Mouse (Mus musculus) urinary bladder, adult 18-20 months (tissue): Measurements from ENCODE around the gene Wnt2.
A peak's percentile ranks its signal among the peaks of the same experiment; 100 is the strongest.

ENCODE experiments used
- DNase-seq, 2 experiments: peaks; one replicate each; pipeline ENCODE4 v3.0.0; 2022; ENCODE audit warnings: low spot score in 2 of 2, mixed read lengths in 2 of 2

Wnt2 gene

DNA sequence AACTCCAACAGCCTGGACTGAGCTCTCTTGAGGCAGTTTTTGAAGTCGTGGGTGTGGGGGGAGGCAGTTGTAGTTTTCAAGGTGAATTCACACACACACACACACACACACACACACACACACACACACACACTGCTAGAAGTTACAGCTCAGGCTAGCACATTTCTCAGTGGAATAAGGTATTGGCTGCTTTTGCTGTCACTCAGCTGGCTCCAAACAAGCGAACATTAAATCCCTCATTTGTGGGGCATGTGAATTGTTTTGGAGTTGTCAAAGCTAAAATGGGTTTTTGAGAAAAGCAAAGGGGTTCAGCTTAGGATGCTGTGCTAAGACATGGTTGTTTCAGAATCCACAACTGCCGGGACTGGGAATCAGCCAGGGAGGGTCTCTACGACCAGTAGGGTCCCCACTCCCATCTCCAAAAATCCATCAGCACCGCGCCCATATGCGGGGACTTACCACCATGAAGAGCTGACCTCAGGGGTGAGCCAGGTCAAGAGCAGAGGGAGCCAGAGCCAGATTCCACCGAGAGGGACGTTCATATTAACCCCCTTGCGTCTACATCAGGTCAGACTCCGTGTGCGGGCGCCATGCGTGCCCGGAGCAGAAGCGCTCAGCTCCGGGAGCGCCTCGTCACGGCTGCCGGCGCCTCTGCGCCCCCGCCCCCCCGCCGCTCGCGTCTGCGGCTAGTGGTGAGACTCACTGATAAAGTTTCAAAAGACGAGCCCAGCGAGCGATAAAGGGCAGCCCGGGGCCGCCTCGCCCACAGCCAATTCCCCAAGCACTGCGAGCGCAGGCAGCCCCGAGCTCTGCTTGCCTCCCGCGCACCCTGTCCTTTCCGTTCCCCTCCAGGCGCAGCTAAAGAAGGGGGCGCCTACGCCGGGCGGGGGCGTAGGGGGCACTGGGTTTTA is at the start of gene Wnt2:
TSS of gene Wnt2 (minus strand) at position 840 of the 911 bp plus-strand sequence.
- DNase-seq: peak in 1 of 2 experiments; percentile 13

DNA sequence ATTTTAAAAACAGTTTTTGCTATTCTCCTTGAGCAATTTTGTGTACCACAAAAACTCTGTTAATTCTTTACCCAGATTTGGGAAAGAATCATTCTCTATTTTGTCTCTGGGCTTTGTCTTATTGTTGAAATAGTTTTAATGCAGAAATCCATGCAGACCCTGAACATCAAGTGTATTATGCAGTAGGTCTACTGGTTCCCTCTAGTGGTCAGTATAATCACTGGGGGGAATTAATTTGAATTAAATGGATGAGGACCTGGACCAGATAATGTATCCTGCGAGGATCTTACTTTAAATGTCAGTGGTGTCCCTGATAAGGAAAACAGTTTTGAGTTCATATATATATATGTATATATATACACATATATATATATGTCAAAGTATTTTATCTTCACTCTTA is 48.2 kb upstream of the Wnt2 start:
- DNase-seq: no peak

DNA sequence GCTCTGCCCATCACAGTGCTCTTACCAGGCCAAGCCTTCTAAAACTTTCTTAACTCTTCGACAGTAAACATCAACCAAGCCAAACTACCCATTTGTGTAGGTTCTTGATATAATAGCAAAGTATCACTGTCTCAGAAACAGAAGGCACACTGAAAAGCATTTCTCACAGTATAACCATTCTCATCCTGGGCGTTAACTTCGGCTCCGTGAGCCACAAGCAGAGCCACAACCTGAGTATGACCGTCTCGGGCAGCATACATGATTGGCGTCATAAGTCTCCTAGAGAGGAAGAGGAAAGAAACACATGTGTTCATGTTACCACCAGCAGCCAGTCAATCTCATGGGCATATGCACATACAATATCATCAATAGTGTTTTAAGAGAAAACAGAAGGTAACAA is 46.6 kb upstream of the Wnt2 start:
- DNase-seq: no peak

DNA sequence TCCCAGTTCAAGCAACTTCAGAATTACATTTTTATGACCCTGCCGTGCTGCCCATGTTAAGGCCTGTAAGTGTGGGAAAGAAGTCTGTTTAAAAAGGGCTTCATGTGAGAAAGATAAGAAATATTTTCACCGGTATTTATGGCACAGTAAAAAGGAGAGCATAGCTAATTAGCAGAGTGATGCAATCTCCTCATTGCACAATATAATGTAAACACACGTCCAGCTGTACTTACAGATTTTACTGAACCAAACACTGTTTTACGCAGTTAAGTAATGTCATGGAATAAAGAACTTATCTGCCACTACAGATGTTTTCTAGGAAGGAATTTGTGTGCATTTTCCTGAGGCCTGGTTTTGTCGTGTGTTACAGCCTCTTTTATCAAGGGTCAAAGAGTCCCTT is 46.2 kb upstream of the Wnt2 start:
- no peak for DNase-seq

DNA sequence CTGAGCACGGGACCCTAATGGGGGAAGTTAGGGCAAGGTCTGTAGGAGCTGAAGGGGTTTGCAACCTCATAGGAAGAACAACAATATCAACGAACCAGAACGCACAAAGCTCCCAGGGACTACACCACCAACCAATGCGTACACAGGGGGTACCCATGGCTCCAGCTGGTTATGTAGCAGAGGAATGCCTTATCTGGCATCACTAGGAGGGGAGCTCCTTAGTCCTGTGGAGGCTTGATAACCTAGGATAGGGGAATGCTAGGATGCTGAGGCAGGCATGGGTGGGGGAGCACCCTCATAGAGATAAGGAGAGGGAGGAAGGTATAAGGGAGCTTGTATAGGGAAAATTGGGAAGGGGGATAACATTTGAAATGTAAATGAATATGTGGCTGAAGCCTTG is 27.5 kb upstream of the Wnt2 start:
- DNase-seq: no peak

DNA sequence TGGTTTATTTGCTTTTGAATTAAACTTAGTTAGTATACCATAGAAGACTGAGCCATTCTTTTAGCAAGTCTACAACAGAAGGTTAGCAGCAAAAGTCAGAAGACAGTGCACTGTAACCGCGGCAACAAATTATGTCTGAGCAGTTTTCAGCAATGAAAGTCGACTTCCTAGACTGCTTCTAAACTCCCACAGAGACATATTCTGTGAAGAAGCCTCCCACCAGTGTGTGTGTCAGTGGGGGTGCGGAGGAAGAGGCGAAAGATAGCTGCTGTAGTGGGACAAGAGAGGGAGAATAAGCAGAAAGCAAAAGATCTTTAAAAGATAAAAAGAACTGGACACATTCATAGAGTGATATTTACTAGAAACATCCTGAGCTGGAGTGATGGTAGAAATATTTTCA is 21.3 kb upstream of the Wnt2 start:
- DNase-seq: no peak

DNA sequence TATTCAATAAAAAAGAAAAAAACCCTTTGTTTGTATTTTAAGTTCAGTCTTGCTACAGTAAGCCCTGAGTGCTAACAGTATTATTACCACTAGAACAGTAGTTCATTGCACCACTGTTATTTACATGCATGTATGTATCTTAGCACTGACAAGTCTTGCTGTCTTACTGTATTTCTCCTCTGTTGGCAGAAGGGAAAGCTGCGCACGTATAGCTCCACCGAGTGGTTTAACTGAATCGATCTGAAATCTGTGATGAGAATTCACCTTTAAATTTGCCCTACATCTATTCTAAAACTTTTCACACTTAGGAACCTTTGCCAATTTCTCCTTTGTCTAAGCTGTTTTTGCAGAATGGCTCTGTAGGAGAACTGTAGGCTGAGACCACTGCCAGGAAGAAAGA is 13.9 kb upstream of the Wnt2 start:
- DNase-seq: no peak

DNA sequence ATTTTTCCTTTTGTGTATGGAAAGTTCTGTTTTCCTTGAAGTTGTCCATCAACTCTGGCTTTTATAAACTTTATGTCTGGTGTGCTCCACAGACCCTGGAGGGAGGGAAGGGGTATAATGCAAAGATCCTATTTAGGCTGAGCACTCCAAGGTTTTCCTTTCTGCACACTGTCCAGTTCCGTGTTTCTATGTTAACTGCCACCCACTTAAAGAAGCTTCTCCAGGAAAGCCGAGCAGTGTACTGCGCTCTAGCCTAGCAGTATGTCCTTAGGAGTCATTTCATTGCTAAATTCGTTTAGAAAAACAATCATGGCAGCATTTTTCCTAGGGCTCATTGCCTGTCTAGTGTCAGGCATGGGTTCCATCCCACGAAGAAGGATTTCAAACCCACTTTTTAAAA is 12.8 kb upstream of the Wnt2 start:
- no peak for DNase-seq

DNA sequence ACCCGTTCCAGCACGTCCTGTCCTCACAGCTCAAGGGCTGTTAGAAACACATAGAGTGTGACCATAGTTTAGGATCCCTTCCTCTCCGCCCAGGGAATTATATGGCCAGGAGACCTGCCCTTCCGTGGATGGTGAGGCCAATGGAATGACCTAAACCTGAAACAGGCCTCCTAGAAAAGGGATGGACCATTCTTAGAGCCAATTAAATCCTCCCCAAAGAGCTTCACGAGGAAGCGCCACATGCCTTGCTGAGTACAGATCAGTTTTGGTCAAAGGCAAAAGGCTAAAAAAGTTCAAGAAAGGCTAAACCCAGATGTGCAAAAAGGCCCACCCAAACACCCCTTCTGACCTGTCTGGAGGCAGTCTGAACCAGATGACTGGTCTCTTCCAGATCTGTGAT is 1.9 kb upstream of the Wnt2 start:
- no peak for DNase-seq

DNA sequence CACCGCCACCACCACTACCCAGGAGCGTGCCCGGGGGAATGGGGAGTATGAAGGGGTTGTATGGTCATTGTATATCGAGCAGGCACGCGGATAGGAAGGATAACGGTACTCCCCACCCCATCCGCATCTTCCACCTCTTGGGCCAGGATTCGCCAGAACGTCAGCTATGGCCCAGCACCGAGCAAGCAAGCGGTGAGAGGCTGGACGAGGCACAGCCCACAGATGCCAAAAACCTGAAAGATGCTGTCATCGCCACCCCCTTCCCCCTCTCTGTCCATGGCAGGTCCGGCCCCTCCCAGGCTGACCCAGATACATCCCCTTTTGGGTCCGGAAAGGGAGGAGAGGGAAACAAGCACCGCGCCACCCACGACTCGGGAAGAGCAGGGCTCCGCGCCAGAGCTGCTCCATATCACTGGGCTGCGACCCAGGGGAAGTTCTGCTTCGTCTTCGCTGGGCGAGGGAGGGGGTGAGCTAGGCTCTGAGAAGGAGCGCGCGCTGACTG is 1.2 kb upstream of the Wnt2 start:
- peak; percentile 18 to 76 for DNase-seq

DNA sequence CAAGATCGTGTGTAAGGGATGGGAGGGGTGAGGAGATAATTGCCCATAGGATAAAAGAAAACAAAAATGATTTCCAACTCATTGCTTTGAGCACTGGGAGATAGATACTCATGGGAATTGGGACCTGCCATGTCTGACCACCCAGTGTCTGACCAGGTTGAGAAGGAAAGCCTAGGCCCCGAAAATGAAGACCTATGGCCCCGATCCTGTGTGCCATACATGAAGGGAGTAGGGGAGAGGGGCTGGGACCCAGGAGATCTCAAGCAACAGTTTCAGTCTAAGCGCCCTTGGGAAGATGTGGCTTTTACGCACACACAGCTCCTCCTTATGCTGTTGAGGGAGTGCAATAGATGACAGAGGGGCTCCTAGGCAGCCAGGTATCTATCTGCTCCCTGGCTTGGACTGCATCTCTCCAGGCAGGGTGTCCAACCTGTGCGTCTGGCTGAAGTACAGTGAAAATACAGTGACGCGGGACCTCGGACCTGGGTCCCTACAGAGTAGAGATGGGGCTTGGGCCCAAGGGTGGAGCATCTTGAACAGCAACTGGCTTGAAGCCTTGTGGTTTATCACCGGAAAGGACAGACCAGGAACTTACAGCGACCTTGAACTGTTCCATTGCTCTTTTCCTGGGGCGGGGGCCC is 603 bp upstream of the Wnt2 start:
- no peak for DNase-seq

DNA sequence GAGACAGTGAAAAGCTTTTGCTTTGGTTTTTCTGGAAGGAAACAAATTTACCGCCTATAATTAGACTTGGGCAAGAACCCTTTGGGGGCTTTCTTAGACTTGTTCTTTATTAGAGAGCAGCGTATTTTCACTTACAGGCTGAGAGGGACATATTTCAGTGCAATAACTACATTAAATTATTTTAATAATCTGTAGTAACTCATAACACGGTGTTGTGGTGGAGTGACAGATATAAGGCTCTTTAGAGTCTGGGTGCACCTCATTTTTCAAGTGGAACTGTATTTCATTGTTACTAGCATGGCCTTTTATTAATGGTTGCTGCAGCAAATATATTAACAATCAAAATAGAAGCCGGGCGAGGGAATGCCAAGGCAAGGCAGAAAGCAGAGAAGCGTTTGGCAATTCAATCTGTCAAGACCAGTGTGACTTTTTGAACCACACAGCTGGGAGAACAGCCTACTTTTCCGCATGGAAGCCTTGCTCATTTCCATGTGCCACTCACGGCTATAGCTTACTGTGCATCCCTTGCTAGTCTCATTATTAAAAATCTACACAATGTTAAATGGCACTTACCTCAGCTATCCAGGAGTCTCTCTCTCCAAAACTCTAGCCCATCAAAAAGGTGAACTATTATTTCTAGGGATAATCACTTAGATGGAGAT is 6.1 kb downstream of the Wnt2 start:
- DNase-seq: no peak

DNA sequence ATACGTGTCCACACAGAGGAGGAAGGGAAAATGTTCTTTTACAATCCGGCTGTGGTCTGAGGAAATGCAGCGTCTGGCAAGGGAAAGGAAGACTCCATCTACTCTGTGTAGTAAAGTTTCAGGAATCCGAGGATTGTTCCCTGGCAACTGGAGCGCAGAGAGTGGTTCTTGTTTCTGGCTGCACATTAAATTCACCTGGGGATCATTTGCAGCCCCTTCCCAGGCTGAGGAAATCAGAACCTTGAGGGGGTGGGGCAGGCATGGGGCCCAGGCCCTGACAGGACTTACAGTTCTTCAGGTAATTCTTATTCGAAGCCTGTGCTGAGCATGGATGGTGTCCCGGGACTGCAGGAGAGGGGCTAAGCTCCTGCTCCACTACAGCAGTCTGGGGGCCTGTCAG is 17.0 kb downstream of the Wnt2 start:
- no peak for DNase-seq

DNA sequence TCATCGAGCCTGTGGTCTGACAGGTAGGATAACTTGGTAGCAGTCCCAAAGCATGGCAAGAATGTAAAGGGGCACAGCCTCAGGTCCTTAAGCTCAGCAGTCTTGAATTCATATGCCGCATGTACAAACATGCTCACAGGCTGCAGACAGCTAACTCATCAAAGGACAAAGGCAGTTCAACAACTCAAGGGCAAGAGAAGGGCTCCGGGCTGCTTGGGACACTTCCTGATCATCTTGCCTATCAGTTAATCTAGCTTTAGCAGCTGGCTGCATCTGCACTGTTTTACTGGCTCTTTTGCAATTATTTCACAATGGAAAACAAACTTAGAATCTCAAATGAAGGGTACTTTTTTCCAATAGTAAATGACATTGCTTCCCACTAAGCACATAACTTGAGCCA is 23.0 kb downstream of the Wnt2 start:
- no peak for DNase-seq

DNA sequence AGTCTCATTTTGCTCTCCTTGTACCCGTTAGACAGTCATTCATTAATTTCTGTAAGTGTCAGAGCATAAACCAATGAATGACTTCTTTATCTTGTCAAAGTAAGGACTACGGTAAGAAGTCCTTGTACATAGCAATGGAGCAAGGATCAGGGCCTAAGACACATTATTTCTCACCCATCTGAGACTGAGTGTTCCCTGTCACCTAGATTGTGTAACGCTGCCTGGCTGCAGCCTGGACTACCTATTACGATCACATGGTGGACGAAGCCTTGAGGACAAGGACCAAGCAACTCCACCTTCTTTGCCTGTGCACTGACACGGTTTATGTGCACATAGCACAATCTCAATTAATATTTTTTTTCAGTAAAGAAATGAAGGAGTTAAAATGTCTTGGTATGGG is 28.3 kb downstream of the Wnt2 start:
- DNase-seq: no peak

DNA sequence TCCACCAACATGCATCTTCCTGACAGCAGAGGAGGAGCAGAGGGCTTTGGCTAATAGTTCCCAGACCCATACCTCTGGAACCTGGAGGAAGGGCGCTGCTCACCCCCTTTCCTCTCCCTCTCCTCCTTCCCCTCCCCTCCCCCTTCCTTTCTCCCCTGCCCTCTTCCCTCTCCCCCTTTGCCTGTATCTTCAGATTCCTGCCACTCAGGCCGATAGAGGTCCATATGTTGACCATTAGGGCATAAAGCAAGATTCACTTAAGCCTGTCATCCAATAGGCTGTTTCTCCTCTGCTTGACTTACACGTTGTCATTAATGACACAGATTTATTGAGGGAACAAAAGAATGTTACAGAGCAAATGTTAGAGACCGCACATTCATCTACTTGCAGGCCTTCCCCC is 31.9 kb downstream of the Wnt2 start:
- DNase-seq: no peak

DNA sequence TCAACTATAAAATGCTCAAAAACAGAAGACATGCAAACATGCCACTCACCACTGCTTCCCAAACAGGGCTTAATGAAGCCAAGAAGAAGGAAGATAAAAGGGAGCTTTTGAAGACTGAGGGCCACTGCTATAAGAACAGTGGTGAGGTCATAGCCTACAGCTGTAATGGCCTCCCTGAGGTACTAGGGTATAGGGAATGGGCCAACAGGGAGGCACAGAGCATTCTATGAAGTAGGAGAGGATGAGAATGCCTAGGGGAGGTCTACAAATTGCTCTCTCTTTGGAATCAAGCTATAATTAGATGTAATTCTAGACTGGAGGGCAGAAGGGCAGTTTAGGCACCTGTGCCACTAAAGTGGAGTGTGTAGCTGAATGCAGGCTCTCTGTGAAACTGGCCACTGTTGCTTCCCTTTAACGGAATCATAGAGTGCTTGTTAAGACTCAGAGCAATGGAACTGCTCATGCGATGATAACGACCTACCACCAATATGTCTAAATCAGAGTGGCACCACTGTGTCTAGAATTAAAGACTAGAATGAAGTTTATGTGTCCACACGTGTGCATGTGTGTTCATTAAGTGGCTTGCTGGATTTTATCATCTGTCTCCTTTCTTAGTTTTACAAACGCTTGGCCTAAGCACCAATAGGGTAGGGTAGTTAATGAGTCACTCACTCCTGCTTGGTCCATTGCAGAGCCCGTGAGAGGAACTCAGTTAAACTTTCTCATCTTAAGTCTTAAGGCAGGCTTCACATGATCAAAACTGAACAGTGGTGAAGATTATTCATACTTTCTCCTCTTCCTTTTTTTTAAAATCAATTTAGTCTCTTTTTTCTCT is 35.2 kb downstream of the Wnt2 start:
- DNase-seq: no peak

DNA sequence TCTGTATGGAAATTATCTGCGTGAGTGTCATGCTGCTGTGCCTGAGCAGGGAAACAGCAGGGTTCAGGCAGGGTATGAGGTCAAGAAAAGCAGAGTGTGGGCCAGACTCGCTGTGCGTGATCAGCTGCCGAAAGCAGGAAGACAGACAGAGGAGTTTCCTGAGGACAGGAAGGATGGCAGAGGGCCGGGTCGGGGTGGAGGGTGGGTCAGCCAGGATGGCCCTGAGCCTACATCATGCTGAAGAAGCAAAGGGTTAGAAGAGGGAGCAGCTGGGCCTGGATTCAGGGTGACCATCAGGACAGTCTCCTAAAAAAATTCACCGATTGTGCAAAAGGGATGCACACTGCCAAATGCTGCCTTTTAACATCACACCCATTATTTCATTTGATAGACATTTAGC is 38.8 kb downstream of the Wnt2 start:
- no peak for DNase-seq

DNA sequence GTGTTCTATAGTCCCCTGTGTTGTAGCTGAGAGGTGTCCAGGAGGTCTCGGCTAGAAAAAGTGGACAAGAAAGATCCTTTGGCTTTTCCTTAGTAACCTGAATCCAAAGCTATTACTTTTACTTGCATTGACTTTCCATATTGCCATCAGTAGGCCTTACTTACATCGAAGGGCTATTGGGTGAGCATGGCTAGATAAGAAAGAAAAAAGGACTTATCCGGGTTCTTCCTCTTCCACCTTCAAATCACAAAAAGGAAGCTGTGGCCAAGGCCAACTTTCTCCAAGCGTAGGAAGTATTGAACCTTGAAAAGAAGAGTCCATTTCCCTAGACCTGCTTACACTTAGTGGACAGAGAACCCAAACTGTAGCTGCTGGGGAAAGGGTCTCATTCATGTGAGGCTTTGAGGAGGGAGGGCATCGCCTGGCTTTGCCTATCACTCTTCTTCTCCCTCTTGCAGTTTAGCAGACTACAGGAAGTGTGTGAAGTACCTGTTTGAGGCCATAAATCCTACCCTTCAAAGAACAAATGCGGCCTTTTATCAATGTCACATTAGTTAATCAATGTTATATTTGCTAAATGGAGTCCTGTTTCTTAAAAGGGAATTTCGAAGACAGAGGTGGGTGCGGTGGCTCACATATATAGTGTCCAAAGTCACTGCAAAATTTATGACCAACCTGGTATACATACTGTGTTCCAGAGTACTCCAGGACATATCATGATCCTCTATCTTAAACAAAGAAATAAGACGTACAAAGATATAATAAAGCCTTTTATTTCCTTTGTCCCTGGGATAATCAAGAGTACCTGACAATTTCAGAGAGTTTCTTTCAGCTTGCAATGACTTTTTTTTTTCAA is 40.0 kb downstream of the Wnt2 start:
- DNase-seq: no peak

DNA sequence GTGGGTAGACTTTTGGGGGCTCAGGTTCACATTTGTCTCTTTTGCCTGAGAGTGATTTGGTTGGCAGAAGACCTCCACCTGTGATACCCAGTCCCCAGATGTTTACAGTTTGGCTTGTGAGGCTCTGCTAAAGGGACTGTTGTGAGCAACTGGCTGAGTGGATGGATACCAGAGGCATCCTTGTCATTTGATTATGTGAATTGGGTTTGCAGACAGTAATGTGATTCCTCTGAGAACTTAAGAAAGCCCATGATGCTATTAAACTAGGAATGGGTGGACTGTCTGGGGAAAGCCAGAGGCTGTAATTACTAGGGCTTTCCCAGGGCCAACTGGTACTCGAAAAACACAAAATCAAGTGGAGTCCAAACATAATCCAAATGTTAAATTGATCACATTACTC is 51.0 kb downstream of the Wnt2 start:
- DNase-seq: no peak

DNA sequence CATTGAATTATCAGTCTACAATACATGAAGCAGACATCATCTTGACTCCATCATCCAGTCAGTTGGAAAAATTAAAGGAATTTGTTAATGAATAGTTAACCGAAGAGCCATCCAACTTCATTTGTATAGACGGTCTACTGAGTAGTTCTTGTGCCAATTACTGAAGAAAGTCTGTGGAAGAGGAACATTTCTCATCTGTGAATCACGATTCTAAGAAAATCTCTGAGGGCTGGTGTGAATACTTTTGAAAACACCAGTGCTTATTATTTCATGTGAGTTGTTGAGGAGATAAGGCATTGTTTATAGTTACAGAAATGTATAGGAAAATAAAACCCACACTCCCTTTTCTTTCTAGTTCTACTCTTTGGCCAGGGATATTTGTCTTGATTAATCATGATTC is 51.5 kb downstream of the Wnt2 start:
- no peak for DNase-seq
